ENCODE assay signal across 8 mouse cellular contexts in the genomic region with DNA sequence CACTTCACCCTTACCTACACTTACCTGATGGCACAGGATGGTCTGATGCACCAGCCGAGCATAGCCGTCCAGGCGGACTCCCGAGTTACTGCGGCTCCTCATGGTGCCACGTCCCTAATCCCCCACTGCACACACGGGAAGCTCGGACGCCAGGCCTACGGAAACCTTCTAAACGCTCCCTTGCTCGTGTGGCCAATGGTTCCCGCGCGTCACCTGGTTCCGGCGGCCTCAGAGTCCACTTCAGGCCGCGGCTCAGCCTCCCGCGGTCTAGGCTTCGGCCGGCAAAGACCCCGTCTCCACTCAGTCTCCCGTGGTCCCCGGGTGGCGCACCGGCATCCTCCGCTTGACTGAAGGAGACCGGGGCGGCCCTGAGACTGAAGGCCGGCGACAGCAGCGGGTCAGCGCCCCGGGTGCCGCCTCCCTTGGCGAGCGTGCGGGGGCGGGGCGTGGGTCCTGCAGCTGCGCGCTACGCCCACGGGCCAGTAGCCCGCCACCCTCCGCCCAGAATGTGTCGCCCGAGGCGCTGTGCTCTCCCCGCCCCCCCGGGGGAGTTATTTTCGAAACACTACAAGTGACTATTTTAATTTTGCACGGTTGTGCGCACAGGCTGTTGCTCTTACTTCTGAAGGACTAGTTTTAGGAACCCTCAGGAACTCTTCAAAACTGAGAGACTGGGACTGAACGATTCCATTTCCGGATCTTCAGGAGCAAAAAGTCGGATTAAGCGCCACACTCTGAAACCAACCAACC. TPM values are rescaled to one million over a fixed set of nuclear protein-coding genes. Genes with fewer than 3 reads are reported as not detected.
DNase-seq lines count a peak whose midpoint lies in the region; ATAC-seq and TF ChIP-seq lines count a peak whose summit lies in the region.

A gene (minus strand): TSS at position 424 of the 750 bp plus-strand sequence.

- H3K4me3 ChIP-seq in hindbrain, embryonic 15.5 days = peak within 1 kb of the TSS; percentile 53

- H3K27ac ChIP-seq in hindbrain, embryonic 15.5 days (replicated peaks) = no peak within 1 kb of the TSS

- DNase-seq in Patski (ENCODE audit: low read depth, low spot score) = no peak
- DNase-seq in cerebellum, postnatal 36 days = peak; percentile 43 to 68
- DNase-seq in frontal cortex, postnatal 36 days (ENCODE audit: low spot score in 2 of 2) = peak; percentile 46 to 56
- peak; percentile 58 to 64 for DNase-seq in left cerebral cortex, adult 18-20 months (ENCODE audit: low spot score in 2 of 2)
- peak; percentile 82 to 91 for DNase-seq in lung, postnatal 4 days
- peak; percentile 38 for DNase-seq in retina, postnatal 7 days (ENCODE audit: low read depth, low spot score)
- DNase-seq in urinary bladder, postnatal 14 days (ENCODE audit: low spot score) = peak; percentile 81

- TF ChIP-seq CTCF in Patski (IDR thresholded peaks at IDR 0.05) = no peak

- no peaks in the 10 kb centered on the region for H3K36me3 ChIP-seq in hindbrain, embryonic 15.5 days

- H3K4me2 ChIP-seq in hindbrain, embryonic 15.5 days = peak within 1 kb of the TSS; percentile 59

- ATAC-seq in Patski = peak; percentile 86
- ATAC-seq in hindbrain, embryonic 15.5 days (ENCODE audit: low FRiP score, low read depth) = peak; percentile 87

- H3K9ac ChIP-seq in hindbrain, embryonic 15.5 days = peak within 1 kb of the TSS; percentile 52

- peaks cover 25% of the 10 kb centered on the region for H3K27me3 ChIP-seq in Patski
- H3K27me3 ChIP-seq in hindbrain, embryonic 15.5 days = peaks cover 10% of the 10 kb centered on the region; the same call in 1 of the 2 replicates

- in situ Hi-C loops in Patski (cut with MboI; ENCODE audit: low pct_unique_long_range_greater_than_20kb) = no loop called here

- peaks cover 7% of the 10 kb centered on the region; the same call in 1 of the 2 replicates for H3K4me1 ChIP-seq in hindbrain, embryonic 15.5 days (replicated peaks)

- no peaks in the 10 kb centered on the region for H3K9me3 ChIP-seq in hindbrain, embryonic 15.5 days

- CTCF ChIA-PET in Patski (lab: Charles Lee) = interaction anchor here (1.3 kb wide), 1 partner anchor 16 kb away, joined by 3 read pairs; no protein-coding TSS in a partner anchor

- POLR2A ChIA-PET in Patski (lab: Charles Lee) = interaction anchor here (0.6 kb wide), 2 partner anchors 15 to 67 kb away, joined by 3 to 7 read pairs; no protein-coding TSS in a partner anchor

- WGBS in hindbrain, embryonic 15.5 days = 22% methylated on average over 51 of the region's 60 CpGs

RNA-seq across cellular contexts. Expression of the gene that starts here (rescaled TPM):
- 18.3 TPM for polyA plus RNA-seq in Patski (2021)
- polyA plus RNA-seq in hindbrain, embryonic 15.5 days (2015; fragmentation: Nextera tagmentation; extraction: Ambion mirVana) = 8.2 and 9.7 TPM in 2 replicates
- 10 to 100 TPM; 17.3 to 17.8 TPM for total RNA-seq in left cerebral cortex, adult 18-20 months (2021)
